19 mouse cellular contexts compared by ENCODE assay signal in the genomic region with DNA sequence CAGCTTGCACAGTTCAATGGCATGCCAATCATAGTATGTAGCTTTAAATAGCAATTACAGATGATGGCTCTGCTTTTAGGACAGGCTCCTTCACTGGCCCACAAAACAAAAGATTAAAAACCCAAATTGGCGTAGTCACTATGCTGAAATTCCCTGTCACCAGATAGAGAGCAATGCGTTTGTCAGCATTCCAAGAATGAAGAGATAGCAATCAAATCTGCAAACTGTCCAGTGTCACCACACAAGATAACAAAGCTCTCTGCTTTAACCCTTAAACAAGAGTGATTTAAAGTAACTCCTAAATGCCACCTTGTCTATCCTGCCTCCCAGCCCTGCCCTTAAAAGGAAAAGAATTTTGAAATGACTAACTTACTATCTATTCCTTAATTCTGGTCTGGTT.
A peak's percentile ranks its signal among the peaks of the same experiment; 100 is the strongest.
DNase-seq lines count a peak whose midpoint lies in the region; ATAC-seq and TF ChIP-seq lines count a peak whose summit lies in the region.
"Had no signal": no experiment of that assay in that cellular context is flagged by ENCODE, and none has a peak within 500 bp of the region (broad histone marks: within the 10 kb centered on the region; RNA-seq: fewer than 3 reads in every experiment).

No protein-coding gene starts in this region.

- H3K79me2 ChIP-seq in heart, adult 2 months (replicated peaks; ENCODE audit: control insufficient read depth, insufficient read depth, low read length) = no peaks in the 10 kb centered on the region

- peaks cover 9% of the 10 kb centered on the region for H3K4me1 ChIP-seq in heart, embryonic 11.5 days (ENCODE audit: control insufficient read depth, insufficient read depth, low read length)
- H3K4me1 ChIP-seq in heart, adult 2 months (ENCODE audit: control insufficient read depth, insufficient read depth, low read length) = no peaks in the 10 kb centered on the region
- peaks cover 14% of the 10 kb centered on the region for H3K4me1 ChIP-seq in heart, embryonic 15.5 days (replicated peaks)
- no peaks in the 10 kb centered on the region for H3K4me1 ChIP-seq in lung, embryonic 14.5 days (ENCODE audit: insufficient read depth)
- H3K4me1 ChIP-seq: embryonic facial prominence, embryonic 12.5 days; forebrain, embryonic 12.5 days had no signal

- H3K9me3 ChIP-seq in heart, embryonic 11.5 days (replicated peaks; ENCODE audit: control insufficient read depth, low read length) = no peaks in the 10 kb centered on the region
- H3K9me3 ChIP-seq in heart, embryonic 15.5 days (replicated peaks) = no peaks in the 10 kb centered on the region
- no peaks in the 10 kb centered on the region for H3K9me3 ChIP-seq in lung, embryonic 14.5 days (ENCODE audit: low read depth, low read length)
- H3K9me3 ChIP-seq: embryonic facial prominence, embryonic 12.5 days; forebrain, embryonic 12.5 days; hindbrain, embryonic 10.5 days had no signal

- peak overlapping the region; percentile 41; the same call in 1 of the 2 replicates for H3K4me2 ChIP-seq in heart, embryonic 11.5 days
- no peak overlapping the region for H3K4me2 ChIP-seq in heart, embryonic 15.5 days
- no peak overlapping the region for H3K4me2 ChIP-seq in lung, embryonic 14.5 days
- H3K4me2 ChIP-seq: embryonic facial prominence, embryonic 12.5 days; forebrain, embryonic 12.5 days; hindbrain, embryonic 14.5 days had no signal

- intact Hi-C loops in heart, adult 2 months (cut with DNase I) = no loop called here

- ATAC-seq in heart, embryonic 11.5 days (replicated peaks; ENCODE audit: insufficient number of reproducible peaks, low FRiP score, low TSS enrichment) = no peak
- ATAC-seq in heart, embryonic 15.5 days (replicated peaks; ENCODE audit: insufficient number of reproducible peaks, insufficient read depth, low FRiP score, low read depth) = no peak
- ATAC-seq in lung, embryonic 14.5 days (ENCODE audit: insufficient read depth) = no peak
- ATAC-seq: forebrain, embryonic 16.5 days; intestine, embryonic 16.5 days had no signal

- no peak for TF ChIP-seq CTCF in heart, adult 2 months (IDR thresholded peaks at IDR 0.05)
- no peak for TF ChIP-seq CTCF in lung, embryonic 14.5 days (IDR thresholded peaks at IDR 0.05; ENCODE audit: low read depth)

- no peak overlapping the region for H3K4me3 ChIP-seq in heart, embryonic 11.5 days (ENCODE audit: low read depth, low read length)
- H3K4me3 ChIP-seq in heart, adult 2 months = no peak overlapping the region
- no peak overlapping the region for H3K4me3 ChIP-seq in heart, embryonic 15.5 days
- no peak overlapping the region for H3K4me3 ChIP-seq in lung, embryonic 14.5 days (ENCODE audit: low read depth, low read length)
- H3K4me3 ChIP-seq: embryonic facial prominence, embryonic 12.5 days; forebrain, embryonic 12.5 days; hindbrain, embryonic 10.5 days had no signal

- no peaks in the 10 kb centered on the region for H3K27me3 ChIP-seq in heart, embryonic 11.5 days (ENCODE audit: control insufficient read depth, insufficient read depth, low read length)
- H3K27me3 ChIP-seq in heart, adult 2 months (ENCODE audit: control insufficient read depth, insufficient read depth, low read length) = no peaks in the 10 kb centered on the region
- H3K27me3 ChIP-seq in heart, embryonic 15.5 days = no peaks in the 10 kb centered on the region
- no peaks in the 10 kb centered on the region for H3K27me3 ChIP-seq in lung, embryonic 14.5 days (ENCODE audit: insufficient read depth, low read length)
- H3K27me3 ChIP-seq: CH12.LX; embryonic facial prominence, embryonic 12.5 days; forebrain, embryonic 12.5 days had no signal

- peak overlapping the region; percentile 17 for H3K27ac ChIP-seq in heart, embryonic 11.5 days (ENCODE audit: low read depth, low read length)
- no peak overlapping the region for H3K27ac ChIP-seq in heart, adult 2 months
- H3K27ac ChIP-seq in heart, embryonic 15.5 days = 0 out of 2 replicates have a peak overlapping the region, but pooled peaks have one; percentile 12
- H3K27ac ChIP-seq in lung, embryonic 14.5 days (ENCODE audit: low read depth) = no peak overlapping the region
- H3K27ac ChIP-seq: embryonic facial prominence, embryonic 12.5 days; forebrain, embryonic 12.5 days; hindbrain, embryonic 10.5 days; hindbrain, embryonic 14.5 days had no signal

- H3K36me3 ChIP-seq in heart, embryonic 11.5 days (ENCODE audit: control insufficient read depth, insufficient read depth, low read length) = peaks cover 2% of the 10 kb centered on the region; the same call in 1 of the 2 replicates
- no peaks in the 10 kb centered on the region; the same call in 1 of the 2 replicates for H3K36me3 ChIP-seq in heart, adult 2 months (ENCODE audit: control insufficient read depth, insufficient read depth, low read length)
- peaks cover 17% of the 10 kb centered on the region; the same call in 1 of the 2 replicates for H3K36me3 ChIP-seq in heart, embryonic 15.5 days
- H3K36me3 ChIP-seq in lung, embryonic 14.5 days (ENCODE audit: insufficient read depth) = no peaks in the 10 kb centered on the region
- H3K36me3 ChIP-seq: embryonic facial prominence, embryonic 12.5 days; forebrain, embryonic 12.5 days; hindbrain, embryonic 10.5 days had no signal

- 17% methylated on average over 2 of the region's 2 CpGs for WGBS in heart, embryonic 11.5 days (ENCODE audit: insufficient replicate concordance)
- WGBS in heart, adult 2 months = 45% methylated on average over 2 of the region's 2 CpGs
- WGBS in heart, embryonic 15.5 days = 25% methylated on average over 2 of the region's 2 CpGs
- 36% methylated on average over 2 of the region's 2 CpGs for WGBS in lung, embryonic 14.5 days

- DNase-seq in heart, adult 2 months = no peak
- no peak for DNase-seq in heart, adult 8-10 months (ENCODE audit: low spot score)
- peak; percentile 5 for DNase-seq in lung, embryonic 14.5 days
- DNase-seq in lung, postnatal 36 days = no peak
- DNase-seq in spleen, postnatal 14 days (ENCODE audit: low spot score in 2 of 2) = no peak
- DNase-seq: adrenal gland, adult 8-10 months; adrenal gland, postnatal 36 days; cerebellum, adult 9-10 months; gastrocnemius, postnatal 10 days; kidney, adult 9 months had no signal

- H3K9ac ChIP-seq in heart, embryonic 11.5 days (ENCODE audit: low read depth, low read length) = no peak overlapping the region
- no peak overlapping the region for H3K9ac ChIP-seq in heart, adult 2 months (ENCODE audit: low read depth, low read length)
- H3K9ac ChIP-seq in heart, embryonic 15.5 days = no peak overlapping the region
- H3K9ac ChIP-seq in lung, embryonic 14.5 days = no peak overlapping the region
- H3K9ac ChIP-seq: embryonic facial prominence, embryonic 12.5 days; forebrain, embryonic 12.5 days; hindbrain, embryonic 14.5 days had no signal

- no peak for TF ChIP-seq EP300 in heart, adult 2 months (IDR thresholded peaks at IDR 0.05; ENCODE audit: insufficient read depth, low read depth, low read length)

- TF ChIP-seq POLR2A in heart, adult 2 months (IDR thresholded peaks at IDR 0.05; ENCODE audit: insufficient read depth, low read depth, low read length) = no peak

Comparison
In these comparisons a context has a peak if more than half of its experiments do, and no peak if none do; other contexts are left out.
1. H3K27ac ChIP-seq: peak in heart, embryonic 11.5 days (single experiment) and heart, embryonic 15.5 days (single experiment); none in heart, adult 2 months (single experiment) and lung, embryonic 14.5 days (single experiment).